Mouse (Mus musculus) heart, postnatal 0 days (tissue): Measurements from ENCODE around the gene Gm12216.

Experiments used
- CTCF ChIP-seq: IDR thresholded peaks from 2 replicates; pipeline ENCODE4 v1.5.1; 2016; ENCODE audit warnings: antibody characterized with exemption, control low read depth, low read depth
- EP300 ChIP-seq: IDR thresholded peaks from 2 replicates; pipeline ENCODE4 v1.6.1; 2016; ENCODE audit warnings: antibody characterized with exemption, low read depth

GRCm38 (mm10) chr11:53903781-53904533 is 44.9 kb upstream of the Gm12216 start:
- TF ChIP-seq CTCF (no peak), EP300 (no peak)
